Mouse (Mus musculus): ENCODE data around the gene Cdc42se2. TPM values are rescaled to one million over a fixed set of nuclear protein-coding genes. Genes with fewer than 3 reads are reported as not detected.

Gene Cdc42se2
- polyA plus RNA-seq, 1 experiment from 2014 or later, result 144 TPM

DNA sequence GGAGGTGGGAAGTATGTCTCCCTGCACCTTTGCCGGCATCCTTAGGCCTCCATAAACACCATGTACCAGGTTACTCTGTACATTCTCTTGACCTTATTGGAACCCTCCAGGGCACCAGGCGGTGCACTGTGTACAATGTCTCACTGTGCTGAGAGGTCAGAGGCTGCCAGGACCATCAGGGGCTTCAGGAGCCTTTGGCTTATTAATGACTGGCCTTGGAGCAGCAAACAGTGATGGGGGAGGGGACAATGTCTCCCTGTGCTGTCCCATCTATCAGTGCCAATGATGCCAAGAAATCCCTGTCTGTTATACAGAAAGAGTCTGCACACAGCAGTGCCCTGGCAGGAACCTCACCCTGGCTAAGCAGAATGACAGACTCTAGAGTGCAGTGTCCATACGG lies 69.6 kb downstream of the Cdc42se2 start:
- Histone ChIP-seq H3K27ac (replicated peaks) (no peak overlapping the region), H3K4me1 (no peaks in the 10 kb centered on the region), H3K36me3 (replicated peaks) (peaks cover 90% of the 10 kb centered on the region), H3K9me3 (no peaks in the 10 kb centered on the region), H3K4me3 (no peak overlapping the region), H3K27me3 (replicated peaks; ENCODE audit: low read depth, poor library complexity, severe bottlenecking) (no peaks in the 10 kb centered on the region)
- DNase-seq (ENCODE audit: low spot score), result no peak
- 82% methylated on average over 3 of the region's 3 CpGs for WGBS

DNA sequence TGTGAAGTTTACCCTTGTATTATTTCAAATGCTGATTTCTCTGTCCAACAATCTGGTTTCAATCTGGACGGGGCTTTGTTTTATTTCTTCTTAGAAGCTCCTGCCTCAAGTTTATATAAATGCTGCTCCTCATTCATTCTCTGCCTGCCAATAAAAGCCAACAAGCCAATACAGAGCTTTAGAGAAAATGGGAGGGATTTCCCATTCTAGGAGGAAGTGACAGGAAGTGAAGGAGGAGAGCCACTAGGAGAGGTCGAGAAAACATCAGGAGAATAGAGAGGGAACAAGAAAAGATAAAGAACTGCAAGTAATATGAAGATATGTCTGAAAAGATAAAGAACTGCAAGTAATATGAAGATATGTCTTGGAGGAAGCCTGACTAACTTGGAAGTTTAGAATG lies 74.6 kb downstream of the Cdc42se2 start:
- peaks cover 60% of the 10 kb centered on the region for H3K36me3 ChIP-seq (replicated peaks)
- whole genome bisulfite sequencing, result 87% methylated on average over 2 of the region's 2 CpGs

DNA sequence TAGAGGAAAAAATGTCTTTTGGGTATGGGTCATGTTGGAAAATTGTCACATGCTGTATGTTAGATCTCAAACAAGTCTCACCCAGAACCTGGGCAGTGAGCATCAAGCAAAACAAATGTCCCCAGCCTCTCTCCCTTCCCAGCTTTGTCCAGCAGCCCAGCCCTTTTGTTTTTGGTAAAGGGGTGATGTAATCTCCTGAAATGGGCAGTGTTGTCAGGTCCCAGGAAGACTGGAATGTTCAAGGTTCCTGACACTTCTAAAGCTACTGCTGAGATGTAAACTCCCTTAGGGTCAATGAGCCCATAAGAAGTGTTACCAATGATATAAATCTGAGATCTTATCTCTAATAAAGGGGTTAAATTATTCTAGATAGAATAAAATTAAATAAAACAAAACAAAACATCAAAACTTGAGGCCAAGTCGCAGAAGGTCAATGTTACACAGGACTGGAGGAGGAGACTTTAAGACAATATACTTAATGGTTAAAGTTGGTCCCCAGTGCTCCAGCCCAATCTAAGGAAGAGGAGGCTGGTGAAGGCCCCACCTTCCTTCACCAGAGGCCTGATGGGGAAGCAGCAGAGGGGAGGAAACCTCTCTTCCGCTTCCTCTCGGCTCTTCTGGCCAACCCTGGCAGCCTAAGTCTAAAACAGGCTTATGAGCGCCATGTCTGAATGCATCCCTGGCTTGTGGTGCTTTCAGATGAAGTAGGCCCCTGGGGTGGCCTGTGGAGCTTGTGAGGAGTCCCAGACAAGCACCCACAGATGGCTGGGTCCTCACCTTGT lies 76.8 kb downstream of the Cdc42se2 start:
- no peaks in the 10 kb centered on the region for H3K9me3 ChIP-seq
- peaks cover 2% of the 10 kb centered on the region; the same call in 1 of the 2 replicates for H3K4me1 ChIP-seq
- WGBS, result 91% methylated on average over 4 of the region's 4 CpGs
- peaks cover 39% of the 10 kb centered on the region for H3K36me3 ChIP-seq (replicated peaks)
- no peak overlapping the region for H3K4me3 ChIP-seq
- no peak for DNase-seq (ENCODE audit: low spot score)
- no peak overlapping the region for H3K27ac ChIP-seq (replicated peaks)
- no peaks in the 10 kb centered on the region for H3K27me3 ChIP-seq (replicated peaks; ENCODE audit: low read depth, poor library complexity, severe bottlenecking)

More for the DNA sequence above, 74.6 kb downstream of the Cdc42se2 start:
- H3K4me3 ChIP-seq, result no peak overlapping the region
- peaks cover 2% of the 10 kb centered on the region; the same call in 1 of the 2 replicates for H3K4me1 ChIP-seq
- DNase-seq (ENCODE audit: low spot score), result no peak
- no peak overlapping the region for H3K27ac ChIP-seq (replicated peaks)
- H3K27me3 ChIP-seq (replicated peaks; ENCODE audit: low read depth, poor library complexity, severe bottlenecking), result no peaks in the 10 kb centered on the region
- H3K9me3 ChIP-seq, result no peaks in the 10 kb centered on the region

DNA sequence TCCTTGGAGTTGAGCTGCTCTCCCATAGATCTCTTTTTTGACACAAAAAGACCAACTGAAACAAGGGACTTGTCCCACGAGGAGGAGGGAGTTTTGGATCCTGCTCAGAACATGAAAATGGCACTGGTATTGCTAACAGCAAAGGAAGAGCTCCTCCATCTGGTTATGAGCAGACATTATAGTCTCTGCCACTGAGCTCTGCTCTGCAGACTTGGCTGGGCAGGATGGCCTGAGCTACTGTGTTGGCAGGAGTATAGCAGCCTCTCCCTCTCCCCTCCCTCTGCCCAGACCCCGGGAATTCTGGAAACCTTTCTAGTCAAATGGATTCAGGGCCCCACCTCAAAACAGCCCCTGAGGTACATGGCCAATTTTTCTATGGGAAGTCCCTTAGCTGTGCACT lies 77.8 kb downstream of the Cdc42se2 start:
- Histone ChIP-seq H3K27ac (replicated peaks) (no peak overlapping the region), H3K36me3 (replicated peaks) (peaks cover 28% of the 10 kb centered on the region), H3K27me3 (replicated peaks; ENCODE audit: low read depth, poor library complexity, severe bottlenecking) (no peaks in the 10 kb centered on the region), H3K9me3 (no peaks in the 10 kb centered on the region), H3K4me3 (no peak overlapping the region), H3K4me1 (peaks cover 2% of the 10 kb centered on the region; the same call in 1 of the 2 replicates)
- WGBS, result 64% methylated on average over 2 of the region's 2 CpGs
- DNase-seq (ENCODE audit: low spot score), result no peak

DNA sequence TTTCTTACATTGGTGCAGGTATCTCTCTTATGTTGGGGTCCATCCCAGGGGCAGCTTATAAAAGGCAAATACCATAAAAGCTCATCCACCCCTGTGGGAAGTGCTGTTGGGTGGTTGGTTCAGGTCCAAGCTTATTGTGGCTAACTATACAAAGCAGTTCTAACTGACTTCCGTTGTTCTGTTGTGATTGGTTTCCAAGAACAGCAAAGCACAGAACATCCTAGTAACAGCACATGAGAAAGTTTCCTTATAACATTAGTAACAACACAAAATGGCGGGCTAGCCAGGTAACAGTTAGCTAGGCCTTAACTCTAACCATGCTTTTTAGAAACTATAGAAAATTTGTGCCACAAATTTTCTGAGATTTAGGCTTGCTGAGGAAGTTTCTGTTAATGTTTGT lies 79.3 kb downstream of the Cdc42se2 start:
- Histone ChIP-seq H3K36me3 (replicated peaks) (peaks cover 20% of the 10 kb centered on the region), H3K27me3 (replicated peaks; ENCODE audit: low read depth, poor library complexity, severe bottlenecking) (no peaks in the 10 kb centered on the region), H3K27ac (replicated peaks) (no peak overlapping the region), H3K4me3 (no peak overlapping the region), H3K4me1 (peaks cover 2% of the 10 kb centered on the region; the same call in 1 of the 2 replicates), H3K9me3 (no peaks in the 10 kb centered on the region)
- no peak for DNase-seq (ENCODE audit: low spot score)
- 93% methylated on average over 2 of the region's 2 CpGs for WGBS

DNA sequence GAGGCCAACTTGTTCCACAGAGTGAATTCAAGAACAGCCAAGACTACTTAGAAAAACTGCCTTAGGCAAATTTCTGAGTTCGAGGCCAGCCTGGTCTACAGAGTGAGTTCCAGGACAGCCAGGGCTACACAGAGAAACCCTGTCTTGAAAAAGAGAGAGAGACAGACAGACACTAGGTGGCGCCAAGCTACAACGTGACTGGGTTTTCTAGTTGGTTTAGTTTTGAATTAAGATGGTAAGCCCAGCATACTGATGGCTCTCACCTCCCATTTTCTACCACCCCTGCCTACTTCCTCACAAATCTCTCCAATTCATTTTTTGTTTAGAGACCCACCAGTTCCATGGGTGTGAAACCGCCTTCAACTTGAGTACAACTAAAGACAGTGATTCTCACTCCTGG lies 84.2 kb downstream of the Cdc42se2 start:
- WGBS, result 30% methylated on average over 4 of the region's 4 CpGs
- H3K4me3 ChIP-seq, result no peak overlapping the region
- peak; percentile 59 for DNase-seq (ENCODE audit: low spot score)

DNA sequence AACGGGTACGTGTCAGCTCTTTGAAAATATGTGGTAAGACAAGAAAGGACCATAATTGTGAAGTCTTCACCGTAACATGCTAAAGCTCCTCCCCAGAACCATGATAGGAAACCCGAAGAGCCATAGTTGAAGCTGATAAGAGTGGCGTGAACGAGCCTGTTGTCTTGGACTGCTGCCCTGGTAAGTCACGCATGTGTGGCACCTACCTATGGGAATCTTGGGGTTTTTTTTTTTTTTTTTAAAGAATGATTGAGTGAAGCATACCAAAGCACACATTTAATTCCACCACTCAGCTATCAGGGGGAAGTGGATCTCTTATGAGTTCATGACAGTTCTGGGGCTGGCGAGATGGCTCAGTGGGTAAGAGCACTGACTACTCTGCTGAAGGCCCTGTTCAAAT lies 85.6 kb downstream of the Cdc42se2 start:
- Histone ChIP-seq H3K36me3 (replicated peaks) (peaks cover 13% of the 10 kb centered on the region), H3K4me1 (no peaks in the 10 kb centered on the region), H3K27me3 (replicated peaks; ENCODE audit: low read depth, poor library complexity, severe bottlenecking) (no peaks in the 10 kb centered on the region), H3K27ac (replicated peaks) (no peak overlapping the region), H3K4me3 (no peak overlapping the region), H3K9me3 (no peaks in the 10 kb centered on the region)
- DNase-seq (ENCODE audit: low spot score), result no peak
- 93% methylated on average over 8 of the region's 8 CpGs for WGBS

More for the DNA sequence above, 84.2 kb downstream of the Cdc42se2 start:
- Histone ChIP-seq H3K27me3 (replicated peaks; ENCODE audit: low read depth, poor library complexity, severe bottlenecking) (no peaks in the 10 kb centered on the region), H3K27ac (replicated peaks) (no peak overlapping the region), H3K9me3 (no peaks in the 10 kb centered on the region), H3K4me1 (no peaks in the 10 kb centered on the region), H3K36me3 (replicated peaks) (0 out of 2 replicates have a peak, but pooled peaks cover 3% of the 10 kb centered on the region)

DNA sequence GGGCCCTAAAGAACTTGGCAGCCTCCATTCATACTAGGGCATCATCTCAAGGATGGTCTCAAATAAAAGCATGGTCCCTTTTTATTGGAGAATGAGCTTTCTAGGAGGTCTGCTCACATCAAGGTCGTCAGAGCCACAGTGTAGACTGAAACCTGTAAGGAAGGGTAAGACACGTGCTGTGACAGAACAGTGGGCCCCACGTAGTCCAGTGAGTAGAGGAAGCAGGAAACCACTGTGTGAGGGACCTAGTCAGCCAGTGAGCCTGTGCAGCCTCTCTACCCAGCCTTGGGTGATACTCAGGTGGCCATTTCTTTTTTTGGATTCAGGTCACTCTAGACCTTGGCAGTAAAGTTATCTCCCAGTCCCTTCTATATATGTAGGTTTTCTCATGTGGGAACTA lies 87.5 kb downstream of the Cdc42se2 start:
- 81% methylated on average over 3 of the region's 3 CpGs for WGBS
- no peaks in the 10 kb centered on the region for H3K9me3 ChIP-seq
- no peaks in the 10 kb centered on the region for H3K4me1 ChIP-seq
- DNase-seq (ENCODE audit: low spot score), result no peak
- H3K4me3 ChIP-seq, result no peak overlapping the region
- peaks cover 32% of the 10 kb centered on the region for H3K36me3 ChIP-seq (replicated peaks)
- no peak overlapping the region for H3K27ac ChIP-seq (replicated peaks)
- no peaks in the 10 kb centered on the region for H3K27me3 ChIP-seq (replicated peaks; ENCODE audit: low read depth, poor library complexity, severe bottlenecking)

DNA sequence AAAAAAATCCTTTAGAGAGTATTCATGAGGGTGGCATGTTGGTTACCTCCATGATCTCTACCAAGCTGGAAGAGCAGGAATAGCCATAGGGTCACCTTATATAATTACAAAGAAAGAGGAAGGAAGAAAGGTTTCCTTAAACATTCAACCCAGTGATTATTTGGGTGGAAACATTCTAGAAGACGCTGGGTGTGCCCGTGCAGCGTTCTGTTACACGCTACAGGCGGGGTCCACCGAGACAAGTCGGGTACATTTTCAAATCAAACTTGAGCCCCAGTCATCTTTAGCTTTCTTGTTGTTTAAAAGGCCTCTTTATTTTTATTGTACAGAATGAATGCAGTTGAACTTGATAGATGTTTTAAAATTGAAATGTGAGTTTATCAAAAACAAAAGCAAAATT lies 88.8 kb downstream of the Cdc42se2 start:
- Histone ChIP-seq H3K4me1 (no peaks in the 10 kb centered on the region), H3K9me3 (no peaks in the 10 kb centered on the region), H3K27ac (replicated peaks) (no peak overlapping the region), H3K36me3 (replicated peaks) (peaks cover 45% of the 10 kb centered on the region), H3K4me3 (no peak overlapping the region), H3K27me3 (replicated peaks; ENCODE audit: low read depth, poor library complexity, severe bottlenecking) (no peaks in the 10 kb centered on the region)
- WGBS, result 97% methylated on average over 7 of the region's 7 CpGs
- no peak for DNase-seq (ENCODE audit: low spot score)

DNA sequence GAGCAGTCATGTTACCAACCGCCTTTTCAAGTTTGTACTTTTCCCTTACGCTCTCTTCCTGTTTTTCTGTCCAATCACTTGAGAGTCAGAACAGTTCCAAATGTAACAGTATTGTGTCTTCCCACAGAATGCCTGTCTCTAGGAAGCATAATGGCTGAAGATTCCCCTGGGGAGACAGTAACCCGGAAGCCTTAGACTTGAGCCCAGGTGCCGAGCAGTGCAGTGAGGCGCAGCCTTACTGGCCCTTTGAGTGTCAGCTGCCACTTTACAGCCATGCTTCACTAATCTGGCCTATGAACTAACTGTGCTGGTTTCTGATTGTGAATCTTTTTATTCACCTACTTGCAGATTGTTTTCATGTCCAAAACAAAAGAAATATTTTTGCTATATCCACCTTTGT lies 89.9 kb downstream of the Cdc42se2 start:
- Histone ChIP-seq H3K27me3 (replicated peaks; ENCODE audit: low read depth, poor library complexity, severe bottlenecking) (no peaks in the 10 kb centered on the region), H3K36me3 (replicated peaks) (peaks cover 50% of the 10 kb centered on the region), H3K4me1 (no peaks in the 10 kb centered on the region), H3K27ac (replicated peaks) (no peak overlapping the region), H3K4me3 (no peak overlapping the region), H3K9me3 (no peaks in the 10 kb centered on the region)
- 89% methylated on average over 5 of the region's 5 CpGs for WGBS
- no peak for DNase-seq (ENCODE audit: low spot score)

DNA sequence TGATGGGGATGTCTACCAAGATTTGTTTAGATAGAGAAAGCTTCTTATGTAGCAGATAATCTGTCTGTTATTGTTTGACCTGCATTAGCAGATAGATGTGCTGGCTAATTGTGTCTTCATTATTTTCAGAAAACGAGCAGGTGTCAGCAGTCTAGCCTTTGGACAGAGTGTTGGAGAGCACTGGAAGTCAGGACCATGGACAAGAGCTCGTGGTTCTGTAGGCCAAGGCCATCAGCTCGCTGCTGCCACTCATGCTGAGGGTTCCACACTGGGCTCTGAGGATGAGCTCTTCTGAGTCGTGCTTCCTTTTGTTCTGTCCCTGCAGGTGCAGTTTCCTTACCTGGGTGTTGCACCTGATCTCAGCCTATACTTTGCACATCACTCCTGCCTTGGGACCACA lies 91.5 kb downstream of the Cdc42se2 start:
- DNase-seq (ENCODE audit: low spot score), result no peak
- Histone ChIP-seq H3K36me3 (replicated peaks) (peaks cover 64% of the 10 kb centered on the region), H3K9me3 (no peaks in the 10 kb centered on the region), H3K27ac (replicated peaks) (no peak overlapping the region), H3K4me1 (no peaks in the 10 kb centered on the region), H3K27me3 (replicated peaks; ENCODE audit: low read depth, poor library complexity, severe bottlenecking) (no peaks in the 10 kb centered on the region), H3K4me3 (no peak overlapping the region)
- WGBS, result 72% methylated on average over 4 of the region's 4 CpGs

DNA sequence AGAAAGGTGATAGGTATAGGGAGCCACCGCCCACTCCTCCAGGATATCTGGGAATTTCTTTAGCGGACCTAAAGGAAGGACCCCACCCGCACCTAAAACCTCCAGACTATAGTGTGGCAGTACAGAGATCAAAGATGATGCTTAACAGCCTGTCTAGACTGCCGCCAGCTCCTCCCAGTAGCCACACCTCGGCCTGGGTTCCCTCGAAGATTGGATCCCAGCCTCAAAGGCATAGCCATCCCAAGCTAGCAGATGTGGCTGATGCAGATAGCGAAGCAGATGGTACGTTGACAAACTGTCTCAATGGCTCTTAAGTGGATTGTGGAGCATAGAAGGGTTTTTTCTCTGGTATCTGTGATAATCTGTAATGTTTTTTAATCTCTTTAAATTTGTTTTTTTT lies 93.2 kb downstream of the Cdc42se2 start:
- H3K27me3 ChIP-seq (replicated peaks; ENCODE audit: low read depth, poor library complexity, severe bottlenecking), result no peaks in the 10 kb centered on the region
- H3K9me3 ChIP-seq, result no peaks in the 10 kb centered on the region
- peaks cover 75% of the 10 kb centered on the region for H3K36me3 ChIP-seq (replicated peaks)
- 87% methylated on average over 8 of the region's 8 CpGs for WGBS
- H3K27ac ChIP-seq (replicated peaks), result no peak overlapping the region
- no peak overlapping the region for H3K4me3 ChIP-seq
- no peak for DNase-seq (ENCODE audit: low spot score)
- no peaks in the 10 kb centered on the region for H3K4me1 ChIP-seq

DNA sequence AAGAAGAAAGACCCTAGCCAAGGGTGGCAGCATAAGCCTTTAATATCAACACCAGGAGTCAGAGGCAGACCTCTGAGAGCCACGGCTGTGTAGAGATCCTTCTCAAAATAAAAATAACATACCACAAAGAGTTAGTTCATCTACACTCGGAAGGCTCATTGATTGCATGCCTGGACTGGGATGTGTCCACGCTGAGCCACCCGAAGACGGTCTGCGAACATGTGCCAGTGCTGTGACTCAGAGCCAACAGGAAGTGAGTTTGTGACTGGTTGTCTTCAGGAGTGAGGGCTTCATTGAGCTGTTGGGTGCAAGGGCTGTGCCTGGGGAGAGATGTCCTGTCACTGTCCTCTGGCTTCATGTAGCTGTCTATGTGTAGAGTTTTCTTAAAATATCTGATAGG lies 93.8 kb downstream of the Cdc42se2 start:
- H3K4me3 ChIP-seq, result no peak overlapping the region
- 93% methylated on average over 6 of the region's 6 CpGs for WGBS
- H3K4me1 ChIP-seq, result peaks cover 6% of the 10 kb centered on the region; the same call in 1 of the 2 replicates
- DNase-seq (ENCODE audit: low spot score), result no peak
- no peak overlapping the region for H3K27ac ChIP-seq (replicated peaks)
- H3K27me3 ChIP-seq (replicated peaks; ENCODE audit: low read depth, poor library complexity, severe bottlenecking), result no peaks in the 10 kb centered on the region
- no peaks in the 10 kb centered on the region for H3K9me3 ChIP-seq
- H3K36me3 ChIP-seq (replicated peaks), result peaks cover 75% of the 10 kb centered on the region

Measured in embryonic facial prominence, embryonic 10.5 days (tissue).